Mouse (Mus musculus) limb, embryonic 13.5 days (tissue): ENCODE data around the gene A230050P20Rik. TPM values are rescaled to one million over a fixed set of nuclear protein-coding genes. Genes with fewer than 3 reads are reported as not detected.
"Not testable (repeated sequence)": the region's sequence is repeated elsewhere in the genome, so short reads cannot be mapped to it uniquely, and the experiment has no call there.

Experiments
- ATAC-seq: fragments of 200-750 bp; cut with Nextera tagmentation; 2 replicates; pipeline ENCODE4 v1.8.0; 2017; ENCODE audit warnings: low read depth, moderate number of reproducible peaks, moderate TSS enrichment; ENCODE audit not compliant: low FRiP score
- H3K27ac ChIP-seq: fragments of 300-500 bp; sonication (generic); 2 replicates; pipeline ENCODE4 v1.5.1; 2015; ENCODE audit warnings: inconsistent platforms, mild to moderate bottlenecking, moderate library complexity
- H3K27me3 ChIP-seq: fragments of 300-500 bp; sonication (generic); 2 replicates; pipeline ENCODE4 v1.6.1; 2015; ENCODE audit warnings: mild to moderate bottlenecking, inconsistent platforms
- H3K36me3 ChIP-seq: fragments of 300-500 bp; sonication (generic); 2 replicates; pipeline ENCODE4 v1.6.1; 2015; ENCODE audit warnings: inconsistent platforms, mild to moderate bottlenecking, moderate library complexity
- H3K4me1 ChIP-seq: fragments of 300-500 bp; sonication (generic); 2 replicates; pipeline ENCODE4 v1.6.1; 2015; ENCODE audit warnings: inconsistent platforms
- H3K4me2 ChIP-seq: fragments of 300-500 bp; sonication (generic); replicated peaks from 2 replicates; pipeline ENCODE4 v1.6.1; 2015; ENCODE audit warnings: inconsistent platforms, mild to moderate bottlenecking, moderate library complexity
- H3K4me3 ChIP-seq: fragments of 300-500 bp; sonication (generic); 2 replicates; pipeline ENCODE4 v1.5.1; 2015; ENCODE audit warnings: moderate library complexity, mild to moderate bottlenecking, inconsistent platforms
- H3K9ac ChIP-seq: fragments of 300-500 bp; sonication (generic); 2 replicates; pipeline ENCODE4 v1.6.1; 2015; ENCODE audit warnings: mild to moderate bottlenecking, inconsistent platforms
- H3K9me3 ChIP-seq: fragments of 300-500 bp; sonication (generic); 2 replicates; pipeline ENCODE4 v1.6.1; 2016; ENCODE audit warnings: inconsistent platforms
- WGBS: fragments of 180-500 bp; shearing (Covaris S2); methylation state at CpG from one replicate; pipeline ENCODE4 v1.1.7; 2015; 5-methylcytosine and 5-hydroxymethylcytosine counted together
- polyA plus RNA-seq: library from polyadenylated mRNA; unstranded; fragments of >200 nt; fragmentation: Nextera tagmentation; extraction: Ambion mirVana; gene quantifications from 2 replicates; pipeline ENCODE4 v1.2.1, GENCODE M21; 2015

The A230050P20Rik gene
- polyA plus RNA-seq = 4.6 and 5.6 TPM in 2 replicates

DNA sequence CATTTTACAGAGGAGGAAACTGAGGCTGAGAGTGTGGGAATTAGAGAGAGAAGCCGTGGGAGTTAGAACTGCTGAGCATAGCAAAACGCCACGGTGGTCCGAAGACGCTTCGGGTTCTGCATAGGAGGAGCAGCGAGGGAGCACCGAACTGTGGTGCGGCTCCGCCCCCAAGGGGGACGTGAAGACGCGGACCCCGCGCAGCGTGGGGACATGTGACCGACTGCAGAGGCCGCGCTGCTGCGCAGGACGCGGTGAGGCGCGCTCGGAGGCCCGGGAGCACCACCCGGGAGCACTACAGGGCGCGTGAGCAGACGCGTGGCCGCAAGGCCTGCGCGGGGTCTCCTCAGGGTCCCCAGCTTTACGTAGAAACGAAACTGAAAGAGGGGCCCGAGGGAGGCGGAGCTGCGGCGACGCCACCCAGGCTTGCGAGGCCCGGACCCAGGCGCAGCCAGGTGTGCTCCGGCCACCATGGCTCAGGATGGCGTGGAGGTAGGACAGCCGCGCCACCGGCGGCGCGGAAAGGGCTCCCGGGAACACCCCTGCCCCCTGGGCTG is at the start of gene A230050P20Rik:
Gene A230050P20Rik (plus strand): TSS at position 195 of the 554 bp plus-strand sequence.
- no peak within 1 kb of the TSS for H3K27ac ChIP-seq
- peak; percentile 33; the same call in 1 of the 2 replicates for ATAC-seq
- H3K36me3 ChIP-seq = no peaks in the 10 kb centered on the region
- no peaks in the 10 kb centered on the region; the same call in 1 of the 2 replicates for H3K9me3 ChIP-seq
- peaks cover 65% of the 10 kb centered on the region for H3K27me3 ChIP-seq
- WGBS = 9% methylated on average over 53 of the region's 53 CpGs
- peak within 1 kb of the TSS; percentile 47 for H3K4me3 ChIP-seq
- H3K4me2 ChIP-seq = peak within 1 kb of the TSS; percentile 65
- H3K9ac ChIP-seq = peak within 1 kb of the TSS; percentile 60
- 0 out of 2 replicates have a peak, but pooled peaks cover 5% of the 10 kb centered on the region for H3K4me1 ChIP-seq

DNA sequence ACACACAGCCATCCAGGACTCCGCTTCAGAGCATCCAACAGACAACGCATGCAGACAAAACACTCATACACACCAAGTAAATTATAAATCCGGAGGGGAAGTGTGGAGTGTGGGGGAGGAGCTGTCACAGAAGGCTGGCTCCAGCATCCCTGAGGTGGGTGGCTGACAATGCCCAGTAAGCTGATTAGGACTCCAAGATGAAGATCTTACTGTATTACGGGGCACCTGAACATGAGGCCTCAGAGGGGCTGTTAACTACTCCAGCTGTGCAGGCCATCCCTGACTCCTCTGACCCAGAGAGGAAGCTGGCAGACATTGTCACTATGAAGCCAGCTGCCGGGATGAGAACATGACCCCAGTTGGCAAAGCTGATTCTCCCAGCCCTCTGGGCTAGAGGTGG is 48.4 kb upstream of the A230050P20Rik start:
- Histone ChIP-seq H3K4me3 (no peak overlapping the region), H3K4me1 (peaks cover 3% of the 10 kb centered on the region; the same call in 1 of the 2 replicates), H3K27me3 (peaks cover 5% of the 10 kb centered on the region), H3K4me2 (no peak overlapping the region), H3K9me3 (no peaks in the 10 kb centered on the region), H3K9ac (no peak overlapping the region), H3K27ac (no peak overlapping the region), H3K36me3 (no peaks in the 10 kb centered on the region)
- no peak for ATAC-seq
- 84% methylated on average over 5 of the region's 5 CpGs for WGBS

DNA sequence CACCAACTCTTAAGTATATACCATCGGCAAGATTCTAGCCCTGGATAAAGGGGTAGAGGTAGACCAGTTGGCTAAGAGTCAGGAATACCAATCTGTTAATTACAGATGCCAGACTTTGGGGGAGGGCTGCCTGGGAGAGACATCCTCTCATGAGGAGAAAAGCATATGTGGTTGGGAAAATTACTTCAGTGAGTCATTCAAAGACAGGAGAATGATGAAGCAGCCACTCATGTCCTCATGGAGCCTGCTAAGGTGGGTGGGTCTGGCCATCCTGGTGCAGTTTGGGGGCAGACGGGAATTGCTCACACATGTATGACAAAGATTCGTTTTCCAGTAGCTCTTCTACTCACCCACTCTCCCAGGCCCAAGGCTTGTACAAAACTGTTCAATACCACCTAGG is 45.6 kb upstream of the A230050P20Rik start:
- Histone ChIP-seq H3K36me3 (no peaks in the 10 kb centered on the region), H3K9ac (no peak overlapping the region), H3K27ac (no peak overlapping the region), H3K4me1 (no peaks in the 10 kb centered on the region), H3K4me3 (no peak overlapping the region), H3K27me3 (no peaks in the 10 kb centered on the region), H3K4me2 (no peak overlapping the region), H3K9me3 (no peaks in the 10 kb centered on the region)
- ATAC-seq = no peak
- 78% methylated on average over 3 of the region's 3 CpGs for WGBS

DNA sequence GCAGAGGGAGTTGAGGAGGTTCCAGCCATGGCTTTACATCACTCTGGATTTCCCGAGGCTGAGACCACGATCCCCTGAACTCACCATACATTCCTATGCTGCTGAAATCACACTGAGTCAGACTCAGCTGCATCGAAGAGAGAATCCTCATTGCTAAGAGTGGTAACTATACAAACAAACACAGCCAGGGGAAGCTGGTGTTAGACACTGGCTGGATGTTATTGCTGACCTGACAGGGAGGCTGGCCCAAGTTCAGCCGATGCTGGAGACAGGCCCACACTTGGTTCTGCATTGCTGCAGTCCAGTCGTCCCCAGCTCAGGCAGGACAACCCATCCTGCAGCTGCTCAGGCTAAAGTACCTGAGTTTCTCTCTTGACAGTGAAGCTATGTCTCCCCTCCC is 42.7 kb upstream of the A230050P20Rik start:
- Histone ChIP-seq H3K4me1 (peaks cover 6% of the 10 kb centered on the region), H3K27ac (no peak overlapping the region), H3K9me3 (no peaks in the 10 kb centered on the region), H3K4me2 (no peak overlapping the region), H3K36me3 (no peaks in the 10 kb centered on the region), H3K4me3 (no peak overlapping the region), H3K9ac (no peak overlapping the region), H3K27me3 (peaks cover 3% of the 10 kb centered on the region; the same call in 1 of the 2 replicates)
- no peak for ATAC-seq
- 69% methylated on average over 5 of the region's 5 CpGs for WGBS

DNA sequence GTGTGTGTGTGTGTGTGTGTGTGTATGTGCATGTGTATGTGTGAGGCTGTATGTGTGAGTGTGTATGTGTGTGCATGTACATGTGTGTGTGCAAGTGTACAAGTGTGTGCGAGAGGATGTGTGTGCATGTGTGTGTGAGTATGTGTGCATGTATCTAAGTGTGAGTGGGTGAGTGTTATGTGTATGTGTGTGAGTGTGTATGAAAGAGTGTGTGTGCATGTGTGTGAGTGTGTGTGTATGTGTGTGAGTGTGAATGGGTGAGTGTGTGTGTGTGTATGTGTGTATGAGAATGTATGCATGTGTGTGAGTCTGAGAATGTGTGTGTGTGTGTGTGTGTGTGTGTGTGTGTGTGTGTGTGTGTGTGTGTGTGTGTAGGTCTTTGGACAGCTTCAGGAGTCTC is 40.3 kb upstream of the A230050P20Rik start:
- no peak overlapping the region for H3K4me2 ChIP-seq
- no peak overlapping the region for H3K9ac ChIP-seq
- ATAC-seq = no peak
- H3K27ac ChIP-seq = no peak overlapping the region
- H3K36me3 ChIP-seq = no peaks in the 10 kb centered on the region
- H3K9me3 ChIP-seq = no peaks in the 10 kb centered on the region
- 96% methylated on average over 1 of the region's 1 CpGs for WGBS
- H3K4me1 ChIP-seq = peaks cover 8% of the 10 kb centered on the region
- H3K4me3 ChIP-seq = no peak overlapping the region
- H3K27me3 ChIP-seq = peaks cover 8% of the 10 kb centered on the region

DNA sequence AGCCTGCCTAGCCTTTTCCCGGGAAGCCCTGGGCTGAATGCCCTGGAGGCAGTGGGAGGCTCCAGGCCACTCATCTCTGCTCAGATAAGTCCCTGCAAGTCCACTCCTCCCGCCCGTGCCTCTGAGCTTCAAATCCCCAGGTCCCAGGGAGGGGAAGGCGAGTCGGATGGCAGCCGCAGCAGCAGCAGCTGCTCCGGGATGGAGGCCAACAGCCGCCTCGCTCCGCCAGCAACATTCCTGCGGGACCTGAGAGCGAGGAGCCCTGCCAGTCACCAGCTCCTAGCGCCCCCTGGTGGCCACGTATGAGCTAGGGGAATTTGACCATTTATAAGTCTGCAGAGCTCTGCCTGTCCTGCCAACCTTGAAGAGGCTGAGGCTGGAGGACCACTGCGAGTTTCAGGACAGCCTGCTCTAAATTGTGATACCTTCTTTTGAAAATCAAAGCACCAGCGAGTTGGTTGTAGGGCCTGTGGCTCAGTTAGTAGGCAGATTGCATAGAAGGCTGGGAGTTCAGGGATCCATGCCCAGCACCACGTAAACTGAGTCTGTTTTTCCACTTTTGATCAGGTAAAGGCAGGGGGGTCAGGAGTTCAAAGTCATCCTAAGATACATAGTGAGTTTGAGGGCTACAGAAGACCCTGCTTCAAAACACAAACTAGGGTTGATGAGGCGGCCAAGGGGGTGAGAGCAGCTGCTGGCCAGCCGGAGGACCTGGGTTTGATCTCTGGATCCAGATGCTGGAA is 37.4 kb upstream of the A230050P20Rik start:
- peak; percentile 94 for ATAC-seq
- peak overlapping the region; percentile 35; the same call in 1 of the 2 replicates for H3K4me2 ChIP-seq
- 14% methylated on average over 19 of the region's 19 CpGs for WGBS

DNA sequence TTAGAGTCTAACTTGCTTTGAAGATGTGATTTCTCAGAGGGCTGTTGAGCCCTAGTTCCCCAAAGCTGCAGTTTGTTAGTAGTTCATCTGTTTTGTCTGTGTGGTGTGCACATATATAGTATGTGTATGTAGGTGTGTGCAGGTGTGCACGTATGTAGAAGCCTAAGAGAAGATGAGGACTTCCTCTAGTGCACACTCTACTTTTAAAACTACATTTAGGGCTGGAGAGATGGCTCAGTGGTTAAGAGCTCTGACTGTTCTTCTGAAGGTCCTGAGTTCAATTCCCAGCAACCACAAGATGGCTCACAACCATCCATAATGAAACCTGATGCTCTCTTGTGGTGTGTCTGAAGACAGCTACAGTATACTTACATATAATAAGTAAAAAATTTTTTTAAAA is 33.6 kb upstream of the A230050P20Rik start:
- H3K27ac ChIP-seq = no peak overlapping the region
- peaks cover 5% of the 10 kb centered on the region for H3K27me3 ChIP-seq
- WGBS = 76% methylated on average over 1 of the region's 1 CpGs
- H3K4me1 ChIP-seq = peaks cover 8% of the 10 kb centered on the region
- no peak overlapping the region for H3K4me3 ChIP-seq
- no peak overlapping the region for H3K4me2 ChIP-seq
- ATAC-seq = no peak
- H3K9me3 ChIP-seq = no peaks in the 10 kb centered on the region
- H3K36me3 ChIP-seq = no peaks in the 10 kb centered on the region
- H3K9ac ChIP-seq = no peak overlapping the region

More for the DNA sequence above, 37.4 kb upstream of the A230050P20Rik start:
- H3K36me3 ChIP-seq = no peaks in the 10 kb centered on the region
- peaks cover 8% of the 10 kb centered on the region for H3K27me3 ChIP-seq
- no peak overlapping the region for H3K4me3 ChIP-seq
- peaks cover 8% of the 10 kb centered on the region for H3K4me1 ChIP-seq
- no peak overlapping the region for H3K9ac ChIP-seq
- H3K9me3 ChIP-seq = no peaks in the 10 kb centered on the region
- H3K27ac ChIP-seq = no peak overlapping the region

DNA sequence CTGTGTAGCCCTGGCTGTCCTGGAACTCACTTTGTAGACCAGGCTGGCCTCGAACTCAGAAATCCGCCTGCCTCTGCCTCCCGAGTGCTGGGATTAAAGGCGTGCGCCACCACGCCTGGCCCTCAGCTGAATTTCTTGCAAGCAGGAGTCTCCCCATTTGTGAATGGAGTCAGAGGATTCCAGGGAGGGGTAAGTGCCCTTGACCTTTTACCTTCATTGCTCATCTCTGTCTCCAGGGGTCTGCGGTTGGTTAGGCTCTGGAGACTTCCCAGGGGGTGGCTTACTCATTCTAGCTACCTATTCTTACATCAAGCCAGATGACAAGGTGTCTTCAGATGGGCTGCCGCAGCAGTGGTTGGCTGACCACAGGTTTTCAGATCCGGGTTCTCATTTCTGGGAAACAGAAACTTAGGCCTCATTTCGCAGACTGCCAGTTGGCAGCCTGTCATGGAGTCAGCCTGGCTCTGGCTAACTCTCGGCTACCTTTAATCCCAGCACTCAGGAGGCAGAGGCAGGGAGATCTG is 32.9 kb upstream of the A230050P20Rik start:
- WGBS = 81% methylated on average over 11 of the region's 11 CpGs

DNA sequence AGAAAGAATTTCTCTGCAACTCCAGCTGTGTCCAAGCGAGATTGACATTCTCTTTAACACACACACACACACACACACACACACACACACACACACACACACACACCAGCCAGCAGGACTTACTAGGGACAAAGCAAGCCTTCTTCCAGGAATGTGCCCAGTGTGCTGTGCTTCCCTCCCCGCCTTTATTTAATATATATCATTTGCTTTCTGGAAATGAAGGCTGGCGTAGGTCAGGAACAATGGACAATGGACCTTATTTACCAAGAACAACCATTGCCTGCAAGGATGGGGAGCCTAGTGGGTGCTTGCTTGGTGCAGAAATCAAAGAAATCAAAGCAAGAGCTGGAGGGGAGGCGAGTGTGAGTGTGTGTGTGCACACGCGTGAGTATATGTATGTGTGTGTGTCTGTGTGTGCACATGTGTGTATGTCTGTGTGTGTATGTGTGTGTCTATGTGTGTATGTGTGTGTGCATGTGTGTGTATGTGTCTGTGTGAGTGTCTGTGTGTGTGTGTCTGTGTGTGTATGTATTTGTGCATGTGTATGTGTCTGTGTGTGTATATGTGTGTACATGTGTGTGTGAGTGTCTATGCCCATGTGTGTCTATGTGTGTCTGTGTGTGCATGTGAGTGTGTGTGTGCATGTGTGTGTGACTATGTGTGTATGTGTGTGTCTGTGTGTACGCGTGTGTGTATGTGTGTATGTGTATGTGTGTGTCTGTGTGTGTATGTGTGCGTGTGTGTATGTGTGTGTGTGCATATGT is 31.1 kb upstream of the A230050P20Rik start:
- H3K4me2 ChIP-seq = no peak overlapping the region
- H3K36me3 ChIP-seq = no peaks in the 10 kb centered on the region
- H3K9ac ChIP-seq = no peak overlapping the region
- no peaks in the 10 kb centered on the region for H3K9me3 ChIP-seq
- H3K27me3 ChIP-seq = 0 out of 2 replicates have a peak, but pooled peaks cover 4% of the 10 kb centered on the region
- H3K27ac ChIP-seq = no peak overlapping the region
- no peaks in the 10 kb centered on the region for H3K4me1 ChIP-seq
- no peak overlapping the region for H3K4me3 ChIP-seq
- no peak for ATAC-seq
- WGBS = 80% methylated on average over 9 of the region's 9 CpGs

More for the DNA sequence above, 32.9 kb upstream of the A230050P20Rik start:
- not testable (repeated sequence) for H3K27me3 ChIP-seq, H3K4me1 ChIP-seq, H3K36me3 ChIP-seq, ATAC-seq, H3K9ac ChIP-seq, H3K4me3 ChIP-seq, H3K9me3 ChIP-seq, H3K4me2 ChIP-seq, H3K27ac ChIP-seq

DNA sequence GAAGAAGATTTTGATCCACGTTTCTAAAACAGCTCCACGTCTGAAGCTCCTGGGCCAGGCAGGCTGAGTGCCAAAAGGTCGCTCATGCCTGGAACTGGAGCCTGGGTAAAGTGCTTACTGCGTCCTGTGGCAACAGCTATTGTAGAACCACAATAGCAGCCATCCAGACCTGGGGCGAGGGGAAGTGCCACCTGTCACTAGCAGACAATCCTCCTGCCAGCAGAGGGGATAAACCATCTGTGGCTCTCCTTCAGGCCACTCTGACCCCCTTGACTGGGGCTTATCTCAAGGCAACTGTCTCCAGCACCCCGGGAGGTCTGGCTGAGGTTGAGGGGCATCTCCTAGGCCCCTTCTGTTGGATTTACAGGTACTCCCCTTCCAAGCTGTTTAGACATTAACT is 29.5 kb upstream of the A230050P20Rik start:
- Histone ChIP-seq H3K9ac (no peak overlapping the region), H3K4me2 (no peak overlapping the region), H3K4me3 (no peak overlapping the region), H3K36me3 (no peaks in the 10 kb centered on the region), H3K4me1 (no peaks in the 10 kb centered on the region), H3K9me3 (no peaks in the 10 kb centered on the region), H3K27me3 (no peaks in the 10 kb centered on the region), H3K27ac (no peak overlapping the region)
- ATAC-seq = no peak
- 61% methylated on average over 6 of the region's 6 CpGs for WGBS

DNA sequence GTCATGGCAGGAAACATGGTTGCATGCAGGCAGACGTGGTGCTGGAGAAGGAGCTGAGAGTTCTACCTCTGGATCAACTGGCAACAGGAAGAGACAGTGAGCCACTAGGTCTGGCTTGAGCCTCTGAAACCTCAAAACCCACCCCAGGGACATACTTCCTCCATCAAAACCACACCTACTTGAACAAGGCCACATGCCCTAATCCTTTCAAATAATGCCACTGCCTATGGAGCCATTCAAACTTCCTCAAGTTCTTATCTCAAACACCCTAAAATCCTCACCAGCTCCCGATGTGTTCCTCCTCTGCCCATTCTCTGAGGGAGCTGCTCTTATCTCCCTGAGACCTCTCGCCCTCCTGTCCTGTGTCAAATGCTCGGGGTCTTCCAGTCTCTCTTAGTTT is 26.2 kb upstream of the A230050P20Rik start:
- Histone ChIP-seq H3K4me1 (no peaks in the 10 kb centered on the region), H3K36me3 (no peaks in the 10 kb centered on the region), H3K27me3 (no peaks in the 10 kb centered on the region), H3K4me2 (no peak overlapping the region), H3K27ac (no peak overlapping the region), H3K9me3 (no peaks in the 10 kb centered on the region), H3K9ac (no peak overlapping the region), H3K4me3 (no peak overlapping the region)
- no peak for ATAC-seq
- WGBS = 64% methylated on average over 4 of the region's 4 CpGs

DNA sequence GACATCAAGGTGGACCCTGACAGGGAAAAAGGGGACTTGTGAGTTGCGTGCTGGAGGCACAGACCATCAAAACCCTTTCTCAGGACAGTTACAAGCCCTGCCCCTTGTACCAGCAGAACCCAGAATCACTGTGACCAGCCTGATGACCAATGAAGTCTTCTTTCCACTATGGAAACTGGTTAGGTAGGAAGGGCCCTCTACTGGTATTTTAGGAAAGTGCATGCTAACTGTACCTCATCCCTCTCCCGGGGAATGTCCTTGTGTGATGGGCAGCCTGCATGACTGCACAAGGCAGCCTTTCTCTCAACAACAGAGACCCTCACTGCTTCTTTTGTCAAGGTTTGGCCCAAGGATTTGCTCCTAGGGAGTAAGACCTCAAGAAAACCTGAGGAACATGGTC is 25.8 kb upstream of the A230050P20Rik start:
- Histone ChIP-seq H3K9ac (no peak overlapping the region), H3K4me3 (no peak overlapping the region), H3K4me2 (no peak overlapping the region), H3K4me1 (no peaks in the 10 kb centered on the region), H3K27me3 (no peaks in the 10 kb centered on the region), H3K36me3 (no peaks in the 10 kb centered on the region), H3K9me3 (no peaks in the 10 kb centered on the region), H3K27ac (no peak overlapping the region)
- WGBS = 24% methylated on average over 2 of the region's 2 CpGs
- no peak for ATAC-seq
